8 mouse cellular contexts compared by ENCODE assay signal in genomic region chr10:62920766-62921156, GRCm38 (mm10). TPM values are rescaled to one million over a fixed set of nuclear protein-coding genes. Genes with fewer than 3 reads are reported as not detected.
DNase-seq lines count a peak whose midpoint lies in the region; ATAC-seq and TF ChIP-seq lines count a peak whose summit lies in the region.

No protein-coding gene starts in this region.

- peak overlapping the region; percentile 95 for H3K9ac ChIP-seq in liver, embryonic 13.5 days

- no peak for DNase-seq in frontal cortex, postnatal 10 days (ENCODE audit: low spot score in 2 of 2)
- DNase-seq in forebrain, embryonic 10.5 days (ENCODE audit: extremely low spot score, low spot score), result no peak
- no peak for DNase-seq in liver, embryonic 13.5 days
- DNase-seq in T-cell, adult 2 months (ENCODE audit: low spot score), result no peak
- DNase-seq in left cerebral cortex, postnatal 10 days (ENCODE audit: extremely low spot score in 1 of 2, low spot score in 2 of 2), result no peak
- DNase-seq in right cerebral cortex, adult 2 months (ENCODE audit: low spot score in 2 of 2), result no peak

- intact Hi-C loops in left cerebral cortex, postnatal 10 days (cut with DNase I), result loop anchor here (5.0 kb wide), 1 partner anchor 33 kb away; no protein-coding TSS in a partner anchor

- H3K4me1 ChIP-seq in forebrain, embryonic 10.5 days, result peaks cover 20% of the 10 kb centered on the region
- H3K4me1 ChIP-seq in liver, embryonic 13.5 days (replicated peaks), result peaks cover 22% of the 10 kb centered on the region

- under 1% methylated on average over 29 of the region's 29 CpGs for WGBS in forebrain, embryonic 10.5 days
- WGBS in liver, embryonic 13.5 days (ENCODE audit: insufficient replicate concordance), result under 1% methylated on average over 29 of the region's 29 CpGs

- H3K79me2 ChIP-seq in C2C12 (ENCODE audit: control insufficient read depth, insufficient read depth), result peaks cover 31% of the 10 kb centered on the region

- peaks cover 7% of the 10 kb centered on the region for H3K79me3 ChIP-seq in C2C12 (ENCODE audit: low read depth)

- H3K27ac ChIP-seq in forebrain, embryonic 10.5 days, result peak overlapping the region; percentile 91
- H3K27ac ChIP-seq in liver, embryonic 13.5 days, result peak overlapping the region; percentile 89

- TF ChIP-seq CTCF in C2C12 (IDR thresholded peaks at IDR 0.05; ENCODE audit: control insufficient read depth, insufficient read depth, insufficient read length), result no peak

- H3ac ChIP-seq in C2C12 (ENCODE audit: control insufficient read depth, insufficient read length, low read depth), result peak overlapping the region; percentile 96

- H3K27me3 ChIP-seq in C2C12 (ENCODE audit: control insufficient read depth, insufficient read depth, insufficient read length), result no peaks in the 10 kb centered on the region
- H3K27me3 ChIP-seq in forebrain, embryonic 10.5 days (ENCODE audit: poor library complexity, severe bottlenecking), result no peaks in the 10 kb centered on the region
- H3K27me3 ChIP-seq in liver, embryonic 13.5 days, result no peaks in the 10 kb centered on the region

- peak overlapping the region; percentile 76 for H3K4me3 ChIP-seq in C2C12 (ENCODE audit: insufficient read depth, poor library complexity, severe bottlenecking)
- peak overlapping the region; percentile 99 for H3K4me3 ChIP-seq in forebrain, embryonic 10.5 days
- peak overlapping the region; percentile 98 for H3K4me3 ChIP-seq in liver, embryonic 13.5 days (replicated peaks)

- no peaks in the 10 kb centered on the region for H3K36me3 ChIP-seq in C2C12 (ENCODE audit: control insufficient read depth, insufficient read depth)
- H3K36me3 ChIP-seq in forebrain, embryonic 10.5 days (replicated peaks), result no peaks in the 10 kb centered on the region; the same call in 1 of the 2 replicates
- H3K36me3 ChIP-seq in liver, embryonic 13.5 days, result no peaks in the 10 kb centered on the region

- no peaks in the 10 kb centered on the region for H3K9me3 ChIP-seq in forebrain, embryonic 10.5 days
- no peaks in the 10 kb centered on the region for H3K9me3 ChIP-seq in liver, embryonic 13.5 days (replicated peaks)

- peak; percentile 60 for ATAC-seq in frontal cortex, adult (ENCODE audit: low TSS enrichment)
- peak; percentile 56 for ATAC-seq in liver, embryonic 13.5 days (ENCODE audit: low read depth)

- H3K4me2 ChIP-seq in liver, embryonic 13.5 days, result peak overlapping the region; percentile 76

TF ChIP-seq in C2C12, 6 proteins besides CTCF, POLR2A, EP300 and RAD21:
- TF ChIP-seq CEBPB (IDR thresholded peaks at IDR 0.05; ENCODE audit: low read depth), result no peak

RNA-seq across cellular contexts. Expression of gene Slc25a16, which starts 0.3 kb away (rescaled TPM):
- polyA plus RNA-seq in C2C12 (2012; fragmentation: generic; extraction: Trizol), result 3.6 TPM
- polyA plus RNA-seq in forebrain, embryonic 10.5 days (2016; fragmentation: Nextera tagmentation; extraction: Ambion mirVana), result 10.7 and 11.9 TPM in 2 replicates
- 9.4 and 11.4 TPM in 2 replicates for polyA plus RNA-seq in liver, embryonic 13.5 days (2015; fragmentation: Nextera tagmentation; extraction: Ambion mirVana)
- total RNA-seq in left cerebral cortex, postnatal 10 days (2021), result 10 to 100 TPM; 35.0 to 39.0 TPM

RNA-seq across cellular contexts. Expression of gene Tet1, which starts 12.0 kb away (rescaled TPM):
- polyA plus RNA-seq in C2C12 (2012; fragmentation: generic; extraction: Trizol), result 0.29 TPM
- 30.6 and 33.1 TPM in 2 replicates for polyA plus RNA-seq in forebrain, embryonic 10.5 days (2016; fragmentation: Nextera tagmentation; extraction: Ambion mirVana)
- 1.5 and 2.4 TPM in 2 replicates for polyA plus RNA-seq in liver, embryonic 13.5 days (2015; fragmentation: Nextera tagmentation; extraction: Ambion mirVana)
- 10 to 100 TPM; 56.0 to 56.7 TPM for total RNA-seq in left cerebral cortex, postnatal 10 days (2021)

RNA-seq across cellular contexts. Expression of gene Dna2, which starts 26.1 kb away (rescaled TPM):
- polyA plus RNA-seq in C2C12 (2012; fragmentation: generic; extraction: Trizol), result 5.7 TPM
- 40.5 and 41.3 TPM in 2 replicates for polyA plus RNA-seq in forebrain, embryonic 10.5 days (2016; fragmentation: Nextera tagmentation; extraction: Ambion mirVana)
- polyA plus RNA-seq in liver, embryonic 13.5 days (2015; fragmentation: Nextera tagmentation; extraction: Ambion mirVana), result 29.4 and 37.1 TPM in 2 replicates
- total RNA-seq in left cerebral cortex, postnatal 10 days (2021), result 1 to 10 TPM; 1.6 to 2.3 TPM

RNA-seq across cellular contexts. Expression of gene Rufy2, which starts 59.3 kb away (rescaled TPM):
- polyA plus RNA-seq in C2C12 (2012; fragmentation: generic; extraction: Trizol), result 2.4 TPM
- polyA plus RNA-seq in forebrain, embryonic 10.5 days (2016; fragmentation: Nextera tagmentation; extraction: Ambion mirVana), result 26.5 and 28.7 TPM in 2 replicates
- polyA plus RNA-seq in liver, embryonic 13.5 days (2015; fragmentation: Nextera tagmentation; extraction: Ambion mirVana), result 2.7 and 3.0 TPM in 2 replicates
- total RNA-seq in left cerebral cortex, postnatal 10 days (2021), result 10 to 100 TPM; 84.3 to 91.7 TPM
